Mouse (Mus musculus): ENCODE data around the gene Dido1.

The Dido1 gene

GRCm38 (mm10) chr2:180678609-180679140 lies 31.1 kb downstream of the Dido1 start:
- peak; percentile 56 for DNase-seq

GRCm38 (mm10) chr2:180676706-180677105 lies 33.1 kb downstream of the Dido1 start:
- no peak for DNase-seq

GRCm38 (mm10) chr2:180662008-180662407 lies 47.8 kb downstream of the Dido1 start:
- DNase-seq, result no peak

GRCm38 (mm10) chr2:180660521-180660920 lies 49.3 kb downstream of the Dido1 start:
- no peak for DNase-seq

DNA sequence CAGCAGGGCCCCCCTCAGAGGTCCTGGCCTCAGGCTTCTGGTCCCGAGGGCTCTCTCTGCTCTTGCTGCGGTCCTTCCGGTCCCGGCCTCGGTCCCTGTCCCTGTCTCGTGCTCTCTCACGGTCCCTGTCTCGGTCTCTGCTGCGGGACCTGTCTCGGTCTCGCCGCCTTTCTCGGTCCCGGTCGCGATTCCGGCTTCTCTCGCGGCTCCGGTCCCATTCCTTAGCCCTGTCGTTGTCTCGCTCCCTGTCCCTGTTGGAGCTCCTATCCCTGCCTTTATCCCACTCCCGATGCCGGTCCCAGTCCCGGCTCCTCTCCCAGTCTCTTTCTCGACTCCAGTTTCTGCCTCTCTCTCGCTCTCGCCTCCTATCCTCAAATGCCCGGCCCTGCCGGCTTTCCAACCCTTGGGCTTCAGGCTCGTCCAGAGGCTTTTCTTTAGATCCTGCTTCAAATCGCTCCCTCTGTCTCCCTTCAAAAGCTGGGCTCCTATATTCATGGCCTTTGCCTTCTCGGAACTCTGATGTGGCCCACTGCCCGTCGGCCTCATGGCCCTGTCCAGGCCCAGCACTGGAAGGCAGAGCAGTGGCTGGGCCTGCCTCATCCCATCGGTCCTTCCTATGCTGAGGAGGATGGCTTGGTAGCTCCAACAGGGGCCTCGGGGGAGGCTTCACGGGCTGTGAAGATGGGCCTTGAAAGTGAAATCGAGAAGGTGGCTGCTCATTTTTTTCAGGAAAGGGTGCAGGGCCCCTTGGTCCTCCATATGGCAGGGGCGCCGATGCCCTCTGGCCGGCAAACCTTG lies 50.2 kb downstream of the Dido1 start:
- DNase-seq, result no peak

DNA sequence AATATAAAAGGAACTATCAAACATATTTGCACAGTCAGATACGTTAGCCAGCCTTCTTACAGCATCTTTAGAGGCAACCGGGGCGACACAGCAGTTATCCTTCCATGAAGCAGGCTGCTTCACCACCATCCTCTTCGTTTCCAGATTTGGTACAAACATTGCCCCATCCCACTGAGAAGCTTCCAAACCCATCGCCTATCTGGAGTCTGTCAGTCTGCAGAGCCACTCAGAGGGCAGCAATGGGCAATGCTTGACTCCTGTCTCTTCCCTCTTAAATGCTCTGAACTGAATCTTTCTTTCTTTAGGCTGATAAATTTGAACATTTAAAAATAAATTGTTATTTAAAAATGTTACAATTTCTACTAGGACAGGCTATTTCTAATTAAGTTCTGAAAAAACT lies 51.4 kb downstream of the Dido1 start:
- DNase-seq, result no peak

DNA sequence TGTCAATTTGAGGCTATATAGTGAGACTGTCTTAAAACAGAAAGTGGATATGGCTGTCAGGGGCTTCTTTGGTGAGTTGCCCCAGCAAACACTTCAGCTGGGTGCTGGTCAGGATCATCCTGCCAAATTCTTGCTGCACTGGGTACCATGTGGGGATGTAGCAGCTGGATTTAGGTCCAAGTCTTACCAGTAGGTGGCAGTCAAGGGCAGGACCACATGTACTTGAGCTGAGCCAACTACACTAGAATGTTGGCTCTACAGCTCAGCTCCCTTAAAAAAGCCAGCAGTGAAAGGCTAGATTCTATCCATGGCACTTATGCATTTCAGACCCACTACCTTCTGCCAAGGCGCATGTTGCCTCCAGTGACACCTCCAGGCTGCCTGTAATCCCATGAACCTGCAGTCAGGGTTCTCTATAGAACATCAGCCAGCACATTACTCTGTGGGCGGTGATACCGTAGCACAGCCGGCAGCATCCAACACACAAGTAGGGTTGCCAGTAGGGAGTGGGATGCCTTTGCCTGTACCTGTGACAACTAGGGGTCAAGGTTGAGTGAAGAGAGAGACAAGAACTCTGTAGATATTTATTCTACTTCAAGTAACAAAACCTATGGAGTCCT lies 52.3 kb downstream of the Dido1 start:
- DNase-seq, result peak; percentile 58

DNA sequence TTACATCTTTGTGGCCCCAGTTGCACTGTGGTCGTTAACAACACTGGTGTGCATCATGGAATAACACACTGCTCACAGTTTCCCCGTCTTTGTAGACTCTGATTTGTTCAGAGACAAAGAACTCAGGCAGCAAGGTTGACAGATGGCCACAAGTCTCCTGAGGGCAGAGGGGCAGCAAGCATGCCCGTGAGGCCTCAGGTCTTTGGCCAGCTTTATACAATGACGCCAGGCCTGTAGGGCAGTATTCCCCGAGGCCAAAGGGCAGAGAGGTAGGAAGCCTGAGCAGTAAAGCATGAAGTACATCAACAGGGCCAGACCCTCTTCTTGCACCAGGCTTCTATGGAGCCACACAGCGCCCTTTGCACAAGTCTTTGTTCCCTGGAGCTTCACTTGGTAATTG lies 54.6 kb downstream of the Dido1 start:
- DNase-seq, result peak; percentile 28

GRCm38 (mm10) chr2:180654666-180655065 lies 55.1 kb downstream of the Dido1 start:
- DNase-seq, result no peak

GRCm38 (mm10) chr2:180646841-180647240 lies 63.0 kb downstream of the Dido1 start:
- no peak for DNase-seq

DNA sequence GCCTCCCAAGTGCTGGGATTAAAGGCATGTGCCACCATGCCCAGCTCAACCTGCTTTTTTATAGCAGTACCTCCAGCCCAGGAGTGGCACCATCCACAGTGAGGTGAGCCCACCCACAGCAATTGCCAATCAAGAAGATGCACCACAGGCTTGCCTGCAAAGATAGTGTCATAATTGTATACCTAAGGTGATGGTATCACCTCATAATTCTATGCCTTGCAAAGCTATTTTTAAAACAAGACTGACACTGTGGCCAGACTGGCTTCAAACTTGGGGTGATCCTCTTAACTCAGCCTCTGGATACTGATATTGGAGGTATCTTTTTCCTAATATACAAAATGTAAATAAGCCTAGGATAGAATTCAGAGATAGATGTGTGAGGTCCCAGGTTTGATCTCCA lies 66.2 kb downstream of the Dido1 start:
- no peak for DNase-seq

DNA sequence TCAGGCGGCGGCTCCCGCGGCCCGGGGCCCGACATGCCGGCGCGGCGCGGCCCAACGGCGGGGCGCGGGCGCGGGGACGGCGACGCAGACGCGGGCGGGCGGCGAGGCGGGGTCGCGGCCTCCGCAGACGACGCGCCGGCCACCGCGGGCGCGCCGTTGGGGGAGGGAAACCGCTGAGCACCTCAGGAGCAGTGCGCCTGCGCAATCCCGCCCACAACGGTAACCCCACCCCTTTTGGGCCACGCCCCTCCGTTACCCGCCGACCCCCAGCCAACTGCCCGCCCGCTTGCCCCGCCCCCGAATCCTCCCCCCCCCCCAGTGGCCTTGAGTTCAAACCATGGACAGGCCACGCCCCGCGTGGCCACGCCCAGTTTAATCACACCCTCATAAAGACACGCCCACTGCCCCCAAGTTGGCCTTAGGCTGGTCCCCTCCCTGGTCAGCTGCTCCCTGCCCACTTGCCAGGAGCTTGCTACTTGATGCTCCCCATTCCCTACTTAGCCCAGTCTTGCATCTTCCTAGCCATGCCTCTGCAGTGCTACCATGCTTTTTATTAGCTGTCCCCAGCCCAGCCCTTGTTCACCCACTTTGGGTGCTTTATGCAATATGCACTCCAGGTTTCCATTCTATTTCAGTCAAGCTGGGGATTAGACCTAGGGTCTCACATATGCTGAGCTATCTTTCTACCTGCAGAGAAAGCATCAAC lies 67.1 kb downstream of the Dido1 start, which contains the start of gene Tcfl5:
Tcfl5 (minus strand) TSS at position 154 of the 706 bp plus-strand sequence.
- DNase-seq, result no peak

GRCm38 (mm10) chr2:180641576-180642554 lies 67.9 kb downstream of the Dido1 start:
- DNase-seq, result no peak

DNA sequence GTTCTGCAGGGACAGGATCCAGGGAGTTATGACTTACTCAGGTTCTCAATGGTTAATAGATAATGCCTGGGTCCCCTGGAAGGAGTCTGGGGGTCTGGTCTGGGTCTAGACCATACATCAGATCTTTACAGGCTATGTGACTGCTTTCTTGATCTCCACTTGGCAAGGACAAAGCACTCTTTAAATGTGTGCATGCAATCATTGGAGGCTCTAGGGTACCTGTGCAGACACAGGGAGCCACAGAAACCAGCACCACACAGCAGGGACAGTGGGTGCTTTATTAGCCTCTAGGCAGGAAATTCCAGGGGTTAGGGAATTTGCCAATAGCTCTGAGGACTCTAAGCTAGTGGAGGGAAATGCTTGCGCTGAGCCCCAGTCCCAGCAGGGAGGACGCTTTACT lies 97.9 kb downstream of the Dido1 start:
- no peak for DNase-seq

- DNase-seq, result no peak
Measured at GRCm38 (mm10) chr2:180610283-180610682, 99.5 kb downstream of the Dido1 start.

All from kidney, adult 11 months (tissue).